Mouse (Mus musculus) urinary bladder, postnatal 25 days (tissue): ENCODE measurements around the gene Rab5a.

ENCODE experiments used
- DNase-seq: peaks from one replicate; pipeline ENCODE4 v3.0.0; 2022; ENCODE audit warnings: low spot score

The Rab5a gene

DNA sequence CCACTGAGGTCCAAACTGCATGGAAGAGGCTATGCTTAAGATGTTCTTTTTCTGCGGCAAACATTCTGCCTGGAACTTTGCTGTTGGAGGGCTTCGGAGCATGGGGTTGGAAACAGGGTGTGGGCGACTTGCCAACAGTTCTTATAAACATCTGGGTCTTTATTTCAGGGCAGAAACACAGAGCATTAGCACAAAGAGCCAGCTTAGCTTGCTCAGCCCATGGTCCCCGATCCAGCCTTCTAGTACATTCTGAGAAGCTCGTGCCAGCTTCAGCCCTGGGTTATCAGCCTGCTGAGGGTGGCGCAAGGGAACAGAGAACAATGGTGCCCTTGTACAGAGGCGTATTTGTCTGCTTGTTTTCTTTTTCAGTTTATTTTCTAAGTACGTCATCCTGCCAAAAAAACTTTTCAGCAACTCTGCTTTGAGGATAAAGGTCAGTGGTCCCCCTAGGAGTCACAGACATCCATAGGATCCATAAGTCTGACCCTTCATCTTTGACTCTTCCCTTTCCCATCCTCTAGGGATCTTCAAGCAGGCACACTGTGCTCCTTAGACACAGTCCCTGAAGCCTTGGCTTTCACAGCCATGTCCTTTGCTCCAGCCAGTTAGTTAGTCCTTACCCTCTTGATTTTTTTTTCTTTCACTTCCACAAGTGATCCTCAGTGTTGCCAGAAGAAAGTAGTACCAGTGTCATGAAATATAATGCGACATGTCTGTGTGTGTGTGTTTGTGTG lies 64.7 kb downstream of the Rab5a start:
- no peak for DNase-seq

DNA sequence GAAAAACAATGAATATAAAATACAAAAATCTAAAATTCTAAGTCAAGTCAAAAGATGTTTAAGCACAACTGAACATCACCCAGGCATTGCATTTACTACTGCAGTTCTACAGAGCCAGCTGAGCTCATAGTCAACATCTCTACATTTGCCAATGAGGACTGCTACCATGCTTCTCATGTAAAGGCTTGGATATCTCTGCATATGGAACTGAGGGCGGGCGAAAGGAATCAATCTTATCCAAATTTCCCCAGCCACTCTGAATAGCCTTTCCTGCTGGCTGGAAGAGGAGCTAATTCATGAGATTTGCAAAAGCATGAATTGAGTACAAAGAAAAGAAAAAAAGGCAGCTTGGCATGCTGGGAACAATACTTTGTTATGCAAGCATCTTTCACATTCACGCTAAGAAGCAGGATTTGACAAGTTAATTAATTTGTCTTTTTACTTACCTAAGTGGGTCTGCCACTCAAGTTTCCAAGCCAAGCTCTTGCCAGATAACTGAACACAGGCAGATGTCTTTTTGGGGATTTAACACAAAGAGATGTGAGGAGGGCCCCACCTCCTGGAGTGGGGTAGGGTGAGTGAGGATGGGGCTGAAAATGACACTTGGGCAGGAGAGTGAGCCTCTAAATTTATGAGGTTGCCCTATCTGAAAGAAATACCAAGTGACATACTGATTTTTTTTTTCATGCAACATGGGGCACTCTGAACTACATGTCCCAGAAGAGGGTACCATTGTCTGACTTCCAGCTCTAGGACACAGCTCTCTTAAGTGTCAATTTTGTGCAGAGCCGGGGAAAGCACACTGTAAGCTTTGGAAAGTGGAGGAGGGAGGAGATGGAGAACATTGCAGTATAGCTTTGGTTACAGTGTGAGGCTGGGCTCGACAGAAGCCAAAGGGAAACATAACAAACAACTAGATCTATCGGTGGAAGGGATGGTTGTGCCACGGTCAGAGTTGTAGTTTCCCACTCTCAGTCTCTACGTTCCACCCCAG lies 72.6 kb downstream of the Rab5a start:
- DNase-seq: no peak

DNA sequence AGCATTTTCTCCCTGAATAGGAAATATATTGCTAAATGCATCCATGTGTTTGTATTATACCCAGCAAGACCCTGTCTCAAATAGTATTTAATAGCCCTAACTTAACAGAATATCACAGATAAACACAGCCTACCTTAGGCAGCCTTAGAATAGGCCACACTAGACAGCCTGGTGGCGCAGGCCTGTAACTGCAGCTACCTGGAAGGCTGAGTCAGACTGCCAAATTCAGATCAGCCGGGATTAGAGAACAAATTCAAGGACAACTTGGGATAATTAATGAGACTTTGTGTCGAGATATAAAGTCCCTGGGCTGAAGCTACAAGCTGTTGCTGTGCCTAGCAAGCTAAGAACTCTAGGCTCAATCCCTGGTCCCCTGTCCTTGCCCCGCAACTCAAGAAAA lies 75.1 kb downstream of the Rab5a start:
- DNase-seq: no peak

DNA sequence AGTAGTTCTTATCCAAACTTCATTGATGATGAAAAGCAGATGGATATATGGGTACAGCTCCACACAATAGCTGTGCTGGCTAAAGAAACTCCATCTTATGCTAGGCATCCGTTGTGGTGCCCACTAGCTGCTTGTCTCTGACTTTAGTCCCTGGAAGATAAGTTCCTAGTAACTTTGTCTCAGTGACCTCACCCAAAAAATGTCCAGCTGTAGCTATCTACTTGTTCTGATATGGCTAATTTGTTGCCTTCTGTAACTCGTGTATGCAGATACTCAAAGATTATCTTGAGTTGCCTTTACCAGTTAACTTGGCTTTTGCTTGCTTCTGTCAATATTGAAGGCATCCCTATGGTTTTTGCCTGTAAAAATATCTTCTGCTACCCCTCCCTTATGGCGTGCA lies 75.8 kb downstream of the Rab5a start:
- DNase-seq: no peak
